Mouse (Mus musculus): ENCODE measurements at regions not wholly inside any gene's neighbourhood (a gene's known extent, or its start where the extent isn't known, plus 50 kb on each side); places are given as distances from the start of the nearest gene placed in this dataset.

- TF ChIP-seq CTCF (conservative IDR thresholded peaks at IDR 0.05; ENCODE audit: low read length) (peak; percentile 58), NANOG (IDR thresholded peaks at IDR 0.05; ENCODE audit: borderline replicate concordance, low read length) (no peak)
Measured at GRCm38 (mm10) chr1:15111420-15111819, 981.7 kb downstream of the 4930444P10Rik start.

Measured in E14TG2a.4 (cell line).